Mouse (Mus musculus): ENCODE measurements around the gene Frmd8. TPM values are rescaled to one million over a fixed set of nuclear protein-coding genes. Genes with fewer than 3 reads are reported as not detected.

The Frmd8 gene
- total and polyA plus RNA-seq, 3 experiments: 22.8 to 34.4 TPM; not detected in 1

GRCm38 (mm10) chr19:5894002-5894678, 19.1 kb upstream of the Frmd8 start, which contains the start of gene Tigd3:
Tigd3 (minus strand) TSS chr19:5894149.
- Histone ChIP-seq H3K79me2 (ENCODE audit: control insufficient read depth, insufficient read depth, low read length, poor library complexity) (no peaks in the 10 kb centered on the region; the same call in 1 of the 2 replicates), H3K36me3 (ENCODE audit: control insufficient read depth in 1 of 2, insufficient read depth in 2 of 2, low read length in 2 of 2) (peaks cover 6% of the 10 kb centered on the region in 2 experiments), H3K4me3 (ENCODE audit: control insufficient read depth in 1 of 2, insufficient read depth in 1 of 2, low read depth in 2 of 2, low read length in 2 of 2) (peak within 1 kb of the TSS; percentile 50 to 60; a peak in 3 of 4 replicates), H3K27me3 (ENCODE audit: control insufficient read depth in 1 of 2, insufficient read depth in 2 of 2, low read length in 2 of 2) (no peaks in the 10 kb centered on the region), H3K9me3 (replicated peaks; ENCODE audit: insufficient read depth, low read length) (no peaks in the 10 kb centered on the region), H3K4me1 (ENCODE audit: control insufficient read depth in 1 of 2, insufficient read depth in 2 of 2, low read length in 2 of 2) (peaks cover 0 to 6% of the 10 kb centered on the region in 2 experiments; a peak in 2 of 4 replicates), H3K27ac (ENCODE audit: control insufficient read depth, low read depth, low read length) (peak within 1 kb of the TSS; percentile 11), H3K9ac (ENCODE audit: control insufficient read depth, low read depth, low read length, poor library complexity, severe bottlenecking) (peak within 1 kb of the TSS; percentile 68)
- TF ChIP-seq MAZ (IDR thresholded peaks at IDR 0.05; ENCODE audit: low read depth, low read length) (peak; percentile 70; the same call in 1 of the 2 replicates), UBTF (IDR thresholded peaks at IDR 0.05; ENCODE audit: borderline replicate concordance, insufficient read depth, low read depth, low read length) (no peak), ZKSCAN1 (IDR thresholded peaks at IDR 0.05; ENCODE audit: low read depth, low read length) (no peak), HCFC1 (IDR thresholded peaks at IDR 0.05; ENCODE audit: low read depth, low read length) (peak; percentile 69), EP300 (IDR thresholded peaks at IDR 0.05; ENCODE audit: low read depth in 1 of 2, low read length in 2 of 2) (peak in 1 of 2 experiments; percentile 49; a peak in 1 of 4 replicates), MEF2A (IDR thresholded peaks at IDR 0.05; ENCODE audit: extremely low read depth, insufficient replicate concordance, low read depth, low read length, poor library complexity, severe bottlenecking) (no peak), TBP (IDR thresholded peaks at IDR 0.05; ENCODE audit: low read depth, low read length) (peak; percentile 51; the same call in 1 of the 2 replicates), ETS1 (IDR thresholded peaks at IDR 0.05; ENCODE audit: low read depth, low read length) (peak; percentile 34; the same call in 1 of the 2 replicates), NELFE (IDR thresholded peaks at IDR 0.05; ENCODE audit: low read depth, low read length) (peak; percentile 69), ZNF384 (IDR thresholded peaks at IDR 0.05; ENCODE audit: low read depth, low read length) (peak; percentile 57; the same call in 1 of the 2 replicates), TAL1 (IDR thresholded peaks at IDR 0.05; ENCODE audit: low read length) (peak; percentile 45), CHD2 (IDR thresholded peaks at IDR 0.05; ENCODE audit: low read length) (peak; percentile 67), SIN3A (IDR thresholded peaks at IDR 0.05; ENCODE audit: low read length) (peak; percentile 93), ZC3H11A (IDR thresholded peaks at IDR 0.05; ENCODE audit: low read depth, low read length) (no peak), RAD21 (IDR thresholded peaks at IDR 0.05; ENCODE audit: low read depth, low read length) (no peak), JUND (IDR thresholded peaks at IDR 0.05; ENCODE audit: low read depth, low read length) (no peak), POLR2AphosphoS2 (IDR thresholded peaks at IDR 0.05; ENCODE audit: low read length) (peak; percentile 97), MXI1 (IDR thresholded peaks at IDR 0.05; ENCODE audit: low read depth, low read length) (peak; percentile 81), MAX (IDR thresholded peaks at IDR 0.05; ENCODE audit: low read length) (peak; percentile 66), ELF1 (IDR thresholded peaks at IDR 0.05; ENCODE audit: low read depth, low read length) (peak; percentile 50), MAFK (IDR thresholded peaks at IDR 0.05; ENCODE audit: borderline replicate concordance, low read depth, low read length) (no peak), TCF12 (IDR thresholded peaks at IDR 0.05; ENCODE audit: low read depth, low read length) (0 out of 2 replicates have a peak, but pooled peaks have one; percentile 23), GABPA (IDR thresholded peaks at IDR 0.05; ENCODE audit: low read depth, low read length) (no peak), MYB (IDR thresholded peaks at IDR 0.05; ENCODE audit: low read depth, low read length) (peak; percentile 78), POLR2A (IDR thresholded peaks at IDR 0.05; ENCODE audit: control insufficient read depth in 1 of 2, insufficient read depth in 1 of 2, low read depth in 1 of 2, low read length in 2 of 2, poor library complexity in 1 of 2) (peak; percentile 73 to 85; a peak in 3 of 4 replicates), USF1 (IDR thresholded peaks at IDR 0.05; ENCODE audit: low read depth, low read length) (no peak), NRF1 (IDR thresholded peaks at IDR 0.05; ENCODE audit: insufficient read depth, low read depth, low read length, poor library complexity, severe bottlenecking) (peak; percentile 56), BHLHE40 (IDR thresholded peaks at IDR 0.05; ENCODE audit: borderline replicate concordance, low read depth, low read length) (no peak), E2F4 (IDR thresholded peaks at IDR 0.05; ENCODE audit: borderline replicate concordance, low read depth, low read length) (0 out of 2 replicates have a peak, but pooled peaks have one; percentile 58), USF2 (IDR thresholded peaks at IDR 0.05; ENCODE audit: borderline replicate concordance in 1 of 2, insufficient read depth in 1 of 2, low read depth in 1 of 2, low read length in 2 of 2) (no peak), KAT2A (conservative IDR thresholded peaks at IDR 0.05; ENCODE audit: low read depth, low read length) (no peak), ZMIZ1 (IDR thresholded peaks at IDR 0.05; ENCODE audit: low read depth, low read length) (peak; percentile 84)
- peak; percentile 97 for DNase-seq (ENCODE audit: low read depth, low spot score)
